Mouse (Mus musculus): ENCODE measurements around the gene Kbtbd12. TPM values are rescaled to one million over a fixed set of nuclear protein-coding genes. Genes with fewer than 3 reads are reported as not detected.

Kbtbd12 gene
- polyA plus RNA-seq, 1 experiment from 2014 or later, result 0.20 TPM

DNA sequence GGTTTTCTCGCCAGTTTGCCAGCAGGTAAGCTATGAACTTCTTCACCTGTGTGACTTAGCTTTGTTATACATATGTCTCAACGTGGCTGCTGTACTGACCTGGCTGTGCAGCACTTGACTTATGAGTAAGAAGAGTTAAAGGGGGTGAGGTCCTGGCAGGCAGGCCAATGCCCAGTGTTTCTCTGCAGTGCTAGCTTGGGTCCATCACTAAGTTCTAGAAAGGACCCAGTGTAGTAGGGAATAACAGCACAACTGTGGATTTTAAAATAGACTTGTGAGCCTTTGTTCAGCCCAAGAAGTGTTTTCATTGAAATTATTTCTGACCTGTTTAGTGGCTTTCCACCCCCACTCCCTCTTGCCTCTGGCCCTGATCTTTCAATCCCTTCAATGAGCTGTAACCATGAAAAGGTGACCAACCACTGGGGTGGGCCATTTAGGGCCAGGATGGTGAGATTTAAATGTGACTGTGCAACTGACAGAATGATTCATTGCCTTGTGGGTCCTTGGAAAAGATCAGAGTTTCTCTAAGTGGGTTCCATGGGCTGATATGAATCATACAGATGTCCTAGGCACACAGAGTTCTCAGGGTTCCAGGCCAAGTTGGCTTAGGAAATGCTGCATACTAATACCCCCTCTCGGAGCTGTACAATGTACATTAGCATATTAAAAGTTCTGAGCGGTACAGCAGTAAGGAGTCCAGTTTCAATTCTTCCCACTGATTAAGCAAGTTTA, 10.0 kb upstream of the Kbtbd12 start:
- Histone ChIP-seq H3K4me2 (ENCODE audit: low read length) (no peak overlapping the region), H3K4me1 (ENCODE audit: control insufficient read depth, insufficient read depth, low read length) (no peaks in the 10 kb centered on the region), H3K27me3 (replicated peaks; ENCODE audit: control insufficient read depth, insufficient read depth, low read length) (no peaks in the 10 kb centered on the region), H3K4me3 (ENCODE audit: low read depth, low read length) (no peak overlapping the region), H3K27ac (ENCODE audit: low read depth, low read length) (no peak overlapping the region), H3K9ac (ENCODE audit: low read length) (no peak overlapping the region), H3K36me3 (ENCODE audit: control insufficient read depth, insufficient read depth, low read length) (no peaks in the 10 kb centered on the region), H3K9me3 (replicated peaks; ENCODE audit: control insufficient read depth, low read length) (no peaks in the 10 kb centered on the region)
- DNase-seq (ENCODE audit: low spot score), result no peak
- 49% methylated on average over 4 of the region's 4 CpGs for WGBS
- no peak for ATAC-seq

DNA sequence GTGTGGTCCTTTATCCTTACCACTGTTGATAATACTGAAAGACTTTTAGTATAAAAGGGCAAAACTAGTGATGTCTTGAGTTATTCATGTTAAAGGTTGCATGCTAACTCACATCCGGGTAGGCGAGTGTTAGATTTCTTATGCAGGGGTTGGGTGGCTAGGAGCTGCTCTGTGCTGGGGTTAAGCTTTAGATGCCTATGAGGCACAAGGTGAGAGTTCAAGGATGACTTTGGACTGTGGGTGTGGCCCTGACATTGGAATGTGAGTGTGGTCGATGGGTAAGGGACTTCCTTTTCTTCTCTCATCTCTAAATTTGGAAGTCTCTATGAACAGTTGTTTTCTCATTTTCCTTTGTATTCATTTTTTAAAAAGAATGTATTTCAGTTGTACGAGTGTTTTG, 7.0 kb upstream of the Kbtbd12 start:
- Histone ChIP-seq H3K4me2 (ENCODE audit: low read length) (no peak overlapping the region), H3K27ac (ENCODE audit: low read depth, low read length) (no peak overlapping the region), H3K36me3 (ENCODE audit: control insufficient read depth, insufficient read depth, low read length) (no peaks in the 10 kb centered on the region), H3K9ac (ENCODE audit: low read length) (no peak overlapping the region), H3K9me3 (replicated peaks; ENCODE audit: control insufficient read depth, low read length) (no peaks in the 10 kb centered on the region), H3K4me1 (ENCODE audit: control insufficient read depth, insufficient read depth, low read length) (peaks cover 8% of the 10 kb centered on the region), H3K27me3 (replicated peaks; ENCODE audit: control insufficient read depth, insufficient read depth, low read length) (no peaks in the 10 kb centered on the region), H3K4me3 (ENCODE audit: low read depth, low read length) (no peak overlapping the region)
- DNase-seq (ENCODE audit: low spot score), result no peak
- 89% methylated on average over 4 of the region's 4 CpGs for WGBS
- ATAC-seq, result no peak

DNA sequence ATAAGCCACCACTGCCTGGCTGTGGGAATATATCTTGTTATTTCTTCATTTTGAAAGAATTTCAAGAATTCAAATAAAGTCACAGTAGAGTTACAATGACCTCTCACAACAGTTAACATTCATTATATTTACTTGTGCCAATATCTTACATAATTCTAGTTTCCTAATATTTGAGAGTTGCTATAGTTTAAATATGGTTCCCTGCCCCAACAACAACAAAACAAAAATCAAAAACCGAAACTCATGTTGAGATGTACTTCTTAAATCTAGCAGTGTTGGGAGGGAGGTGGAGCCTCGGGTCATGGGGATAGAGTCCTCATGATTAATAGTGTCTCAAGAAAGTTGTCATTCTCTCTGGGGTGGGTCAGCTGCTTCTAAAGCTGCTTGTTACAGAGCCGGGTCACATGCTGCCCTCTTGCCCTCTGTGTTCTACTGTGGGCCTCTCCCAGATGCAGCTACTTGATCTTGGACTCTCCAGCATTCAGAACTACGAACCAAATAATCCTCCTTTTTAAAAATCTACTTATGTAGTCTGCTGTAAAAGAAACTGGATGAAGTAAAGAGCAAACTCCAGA, 3.7 kb upstream of the Kbtbd12 start:
- H3K27me3 ChIP-seq (replicated peaks; ENCODE audit: control insufficient read depth, insufficient read depth, low read length), result no peaks in the 10 kb centered on the region
- no peak for DNase-seq (ENCODE audit: low spot score)
- no peaks in the 10 kb centered on the region for H3K36me3 ChIP-seq (ENCODE audit: control insufficient read depth, insufficient read depth, low read length)
- H3K9me3 ChIP-seq (replicated peaks; ENCODE audit: control insufficient read depth, low read length), result 0 out of 2 replicates have a peak, but pooled peaks cover 3% of the 10 kb centered on the region
- H3K4me3 ChIP-seq (ENCODE audit: low read depth, low read length), result no peak overlapping the region
- no peak overlapping the region for H3K9ac ChIP-seq (ENCODE audit: low read length)
- no peak overlapping the region for H3K4me2 ChIP-seq (ENCODE audit: low read length)
- ATAC-seq, result no peak
- H3K27ac ChIP-seq (ENCODE audit: low read depth, low read length), result no peak overlapping the region
- WGBS, result 77% methylated on average over 4 of the region's 4 CpGs
- peaks cover 15% of the 10 kb centered on the region for H3K4me1 ChIP-seq (ENCODE audit: control insufficient read depth, insufficient read depth, low read length)

DNA sequence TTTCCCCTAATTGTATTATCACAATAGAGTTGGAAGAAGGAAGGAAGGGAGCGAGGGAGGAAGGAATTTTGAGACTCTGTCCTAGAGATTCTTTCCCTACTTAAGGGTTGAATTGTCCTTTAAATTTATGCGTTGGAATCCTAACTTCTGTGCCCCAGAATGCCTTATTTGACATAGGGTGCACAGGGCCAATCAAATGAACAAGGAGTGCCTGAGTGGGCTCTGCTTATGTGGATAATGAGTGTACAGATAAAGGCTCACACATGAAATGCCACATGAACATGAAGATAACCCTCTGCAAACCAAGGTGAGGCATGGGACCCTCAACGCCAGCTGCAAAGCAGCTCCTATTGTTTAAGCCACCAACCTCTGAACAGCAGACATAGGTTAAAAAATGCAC, 2.6 kb upstream of the Kbtbd12 start:
- peak; percentile 40; the same call in 1 of the 2 replicates for ATAC-seq
- no peaks in the 10 kb centered on the region for H3K36me3 ChIP-seq (ENCODE audit: control insufficient read depth, insufficient read depth, low read length)
- H3K9ac ChIP-seq (ENCODE audit: low read length), result 0 out of 2 replicates have a peak overlapping the region, but pooled peaks have one; percentile 2
- no peak overlapping the region for H3K4me3 ChIP-seq (ENCODE audit: low read depth, low read length)
- peaks cover 15% of the 10 kb centered on the region for H3K4me1 ChIP-seq (ENCODE audit: control insufficient read depth, insufficient read depth, low read length)
- DNase-seq (ENCODE audit: low spot score), result peak; percentile 6
- 0 out of 2 replicates have a peak, but pooled peaks cover 3% of the 10 kb centered on the region for H3K9me3 ChIP-seq (replicated peaks; ENCODE audit: control insufficient read depth, low read length)
- no peaks in the 10 kb centered on the region for H3K27me3 ChIP-seq (replicated peaks; ENCODE audit: control insufficient read depth, insufficient read depth, low read length)
- H3K4me2 ChIP-seq (ENCODE audit: low read length), result peak overlapping the region; percentile 24
- no peak overlapping the region for H3K27ac ChIP-seq (ENCODE audit: low read depth, low read length)
- WGBS, result 3% methylated on average over 3 of the region's 3 CpGs

- 1% methylated on average over 9 of the region's 9 CpGs for WGBS
- H3K27me3 ChIP-seq (replicated peaks; ENCODE audit: control insufficient read depth, insufficient read depth, low read length), result no peaks in the 10 kb centered on the region
Observed at GRCm38 (mm10) chr6:88639921-88640320, 2.2 kb upstream of the Kbtbd12 start.

DNA sequence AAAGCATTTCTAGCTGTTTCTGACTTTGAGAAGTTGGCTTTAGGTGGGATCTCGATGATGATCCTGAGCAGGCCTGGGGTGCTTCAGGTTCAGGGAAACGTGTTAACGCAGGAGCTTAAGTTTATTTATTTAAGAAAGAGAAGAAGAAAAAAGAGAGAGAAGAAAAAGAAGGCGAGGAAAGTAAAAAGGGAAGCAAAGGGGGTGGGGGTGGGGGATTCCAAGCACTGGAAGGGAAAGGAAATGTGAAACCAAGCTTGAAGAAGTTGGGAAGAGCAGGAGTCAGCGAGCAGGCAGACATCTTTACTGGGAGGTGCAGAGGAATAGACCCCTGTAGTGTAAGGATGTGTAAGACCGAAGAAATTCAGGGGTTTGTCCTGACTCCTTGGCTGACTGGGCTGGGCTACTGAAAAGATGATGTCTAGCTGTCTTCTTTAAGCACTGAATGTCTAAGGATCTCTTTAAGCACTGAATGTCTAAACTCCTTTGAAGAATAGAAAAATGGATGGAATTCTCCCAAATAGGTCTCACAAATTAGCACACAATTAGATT, 1.7 kb upstream of the Kbtbd12 start:
- DNase-seq (ENCODE audit: low spot score), result no peak
- 19% methylated on average over 6 of the region's 6 CpGs for WGBS
- Histone ChIP-seq H3K4me1 (ENCODE audit: control insufficient read depth, insufficient read depth, low read length) (peaks cover 15% of the 10 kb centered on the region), H3K27me3 (replicated peaks; ENCODE audit: control insufficient read depth, insufficient read depth, low read length) (no peaks in the 10 kb centered on the region), H3K9ac (ENCODE audit: low read length) (no peak overlapping the region), H3K36me3 (ENCODE audit: control insufficient read depth, insufficient read depth, low read length) (no peaks in the 10 kb centered on the region), H3K4me3 (ENCODE audit: low read depth, low read length) (no peak overlapping the region), H3K9me3 (replicated peaks; ENCODE audit: control insufficient read depth, low read length) (0 out of 2 replicates have a peak, but pooled peaks cover 3% of the 10 kb centered on the region), H3K4me2 (ENCODE audit: low read length) (peak overlapping the region; percentile 24; the same call in 1 of the 2 replicates), H3K27ac (ENCODE audit: low read depth, low read length) (0 out of 2 replicates have a peak overlapping the region, but pooled peaks have one; percentile 22)
- ATAC-seq, result peak; percentile 32; the same call in 1 of the 2 replicates

More at GRCm38 (mm10) chr6:88639921-88640320, 2.2 kb upstream of the Kbtbd12 start:
- peaks cover 15% of the 10 kb centered on the region for H3K4me1 ChIP-seq (ENCODE audit: control insufficient read depth, insufficient read depth, low read length)
- no peaks in the 10 kb centered on the region for H3K36me3 ChIP-seq (ENCODE audit: control insufficient read depth, insufficient read depth, low read length)
- no peak overlapping the region for H3K27ac ChIP-seq (ENCODE audit: low read depth, low read length)
- H3K9me3 ChIP-seq (replicated peaks; ENCODE audit: control insufficient read depth, low read length), result 0 out of 2 replicates have a peak, but pooled peaks cover 3% of the 10 kb centered on the region
- H3K9ac ChIP-seq (ENCODE audit: low read length), result 0 out of 2 replicates have a peak overlapping the region, but pooled peaks have one; percentile 2
- no peak overlapping the region for H3K4me3 ChIP-seq (ENCODE audit: low read depth, low read length)
- ATAC-seq, result peak; percentile 83
- peak; percentile 91 for DNase-seq (ENCODE audit: low spot score)
- H3K4me2 ChIP-seq (ENCODE audit: low read length), result peak overlapping the region; percentile 24

DNA sequence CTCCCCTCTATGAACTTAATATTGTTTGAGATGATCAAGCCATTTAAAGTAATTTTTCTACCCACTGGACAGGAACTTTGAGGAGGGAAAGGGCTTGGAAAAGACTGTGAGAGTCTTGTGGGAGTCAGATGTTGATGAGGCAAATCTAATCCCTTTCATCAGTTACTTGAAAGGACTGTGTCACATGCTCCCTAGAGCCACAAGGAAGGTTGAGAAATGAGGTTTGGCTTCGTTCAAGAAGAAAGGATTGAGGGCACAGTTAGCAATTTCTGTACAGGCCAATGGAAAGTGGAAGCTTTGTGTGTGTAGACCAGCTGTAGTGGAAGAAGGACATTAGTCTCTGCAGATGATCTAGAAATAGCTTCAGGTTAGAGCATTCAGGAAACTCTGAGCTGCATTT, 1.2 kb upstream of the Kbtbd12 start:
- no peak overlapping the region for H3K4me2 ChIP-seq (ENCODE audit: low read length)
- H3K4me3 ChIP-seq (ENCODE audit: low read depth, low read length), result no peak overlapping the region
- no peaks in the 10 kb centered on the region for H3K36me3 ChIP-seq (ENCODE audit: control insufficient read depth, insufficient read depth, low read length)
- no peak for ATAC-seq
- H3K27ac ChIP-seq (ENCODE audit: low read depth, low read length), result 0 out of 2 replicates have a peak overlapping the region, but pooled peaks have one; percentile 22
- DNase-seq (ENCODE audit: low spot score), result no peak
- no peak overlapping the region for H3K9ac ChIP-seq (ENCODE audit: low read length)
- peaks cover 15% of the 10 kb centered on the region for H3K4me1 ChIP-seq (ENCODE audit: control insufficient read depth, insufficient read depth, low read length)
- 15% methylated on average over 1 of the region's 1 CpGs for WGBS
- H3K27me3 ChIP-seq (replicated peaks; ENCODE audit: control insufficient read depth, insufficient read depth, low read length), result no peaks in the 10 kb centered on the region
- H3K9me3 ChIP-seq (replicated peaks; ENCODE audit: control insufficient read depth, low read length), result 0 out of 2 replicates have a peak, but pooled peaks cover 3% of the 10 kb centered on the region

- no peak for ATAC-seq
- Histone ChIP-seq H3K9me3 (replicated peaks; ENCODE audit: control insufficient read depth, low read length) (0 out of 2 replicates have a peak, but pooled peaks cover 3% of the 10 kb centered on the region), H3K27me3 (replicated peaks; ENCODE audit: control insufficient read depth, insufficient read depth, low read length) (no peaks in the 10 kb centered on the region), H3K36me3 (ENCODE audit: control insufficient read depth, insufficient read depth, low read length) (no peaks in the 10 kb centered on the region), H3K27ac (ENCODE audit: low read depth, low read length) (no peak overlapping the region), H3K4me3 (ENCODE audit: low read depth, low read length) (no peak overlapping the region), H3K4me1 (ENCODE audit: control insufficient read depth, insufficient read depth, low read length) (peaks cover 15% of the 10 kb centered on the region), H3K9ac (ENCODE audit: low read length) (no peak overlapping the region), H3K4me2 (ENCODE audit: low read length) (no peak overlapping the region)
- 92% methylated on average over 6 of the region's 6 CpGs for WGBS
- DNase-seq (ENCODE audit: low spot score), result no peak
Observed at GRCm38 (mm10) chr6:88635881-88636754, 1.6 kb downstream of the Kbtbd12 start.
